Mouse (Mus musculus): ENCODE results near the gene Lif.

Gene Lif

GRCm38 (mm10) chr11:4297753-4298152, 40.4 kb downstream of the Lif start:
- no peak for DNase-seq (ENCODE audit: low read depth, low spot score)

- peak; percentile 60 for DNase-seq (ENCODE audit: low read depth, low spot score)
These were observed 41.3 kb downstream of the Lif start for GRCm38 (mm10) chr11:4298615-4299014.

- peak; percentile 86 for DNase-seq (ENCODE audit: low read depth, low spot score)
These were observed 41.8 kb downstream of the Lif start for GRCm38 (mm10) chr11:4299191-4299590.

DNA sequence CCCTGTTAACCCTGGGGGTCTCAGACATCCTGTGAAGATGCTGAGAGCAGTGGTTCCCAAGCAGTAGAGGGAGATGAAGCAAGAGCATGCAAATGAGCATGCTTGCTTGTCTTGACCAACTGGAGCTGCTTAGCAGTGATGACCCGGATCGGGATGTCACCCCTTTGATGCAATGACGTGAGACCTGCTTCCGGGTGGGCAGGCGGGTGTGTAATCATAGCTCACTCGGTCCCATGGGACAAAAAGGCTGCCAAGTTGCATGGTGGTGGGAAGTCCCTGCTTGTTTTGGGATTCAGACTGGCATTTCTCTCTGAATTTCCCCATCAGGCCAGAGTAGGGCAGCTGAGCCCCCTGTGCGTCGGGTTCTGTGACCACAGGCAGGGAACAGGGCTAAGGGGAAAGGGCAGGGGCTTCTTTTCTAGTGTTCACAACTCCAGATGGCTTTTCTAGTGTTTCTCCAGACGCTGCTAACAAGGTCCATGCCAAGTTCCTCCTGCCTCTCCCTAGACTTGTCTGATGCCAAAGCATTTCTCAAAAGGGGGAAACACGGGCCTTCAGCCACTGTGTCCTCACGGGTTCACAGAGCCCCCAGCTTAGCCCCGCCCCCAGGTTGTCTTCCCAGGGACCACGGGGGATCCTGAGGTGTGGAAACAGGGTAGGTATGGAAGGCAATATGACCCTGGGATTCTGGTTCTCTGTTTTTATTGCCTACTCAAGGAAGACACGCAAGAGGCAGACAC, 42.5 kb downstream of the Lif start:
- no peak for DNase-seq (ENCODE audit: low read depth, low spot score)

- DNase-seq (ENCODE audit: low read depth, low spot score) = no peak
These were observed 43.3 kb downstream of the Lif start for GRCm38 (mm10) chr11:4300683-4301082.

- peak; percentile 97 for DNase-seq (ENCODE audit: low read depth, low spot score)
These were observed 45.1 kb downstream of the Lif start for GRCm38 (mm10) chr11:4302363-4302913.

GRCm38 (mm10) chr11:4303033-4303432, 45.7 kb downstream of the Lif start:
- DNase-seq (ENCODE audit: low read depth, low spot score) = peak; percentile 49

GRCm38 (mm10) chr11:4304203-4304602, 46.8 kb downstream of the Lif start:
- no peak for DNase-seq (ENCODE audit: low read depth, low spot score)

- no peak for DNase-seq (ENCODE audit: low read depth, low spot score)
These were observed 47.7 kb downstream of the Lif start for GRCm38 (mm10) chr11:4305090-4305489.

DNA sequence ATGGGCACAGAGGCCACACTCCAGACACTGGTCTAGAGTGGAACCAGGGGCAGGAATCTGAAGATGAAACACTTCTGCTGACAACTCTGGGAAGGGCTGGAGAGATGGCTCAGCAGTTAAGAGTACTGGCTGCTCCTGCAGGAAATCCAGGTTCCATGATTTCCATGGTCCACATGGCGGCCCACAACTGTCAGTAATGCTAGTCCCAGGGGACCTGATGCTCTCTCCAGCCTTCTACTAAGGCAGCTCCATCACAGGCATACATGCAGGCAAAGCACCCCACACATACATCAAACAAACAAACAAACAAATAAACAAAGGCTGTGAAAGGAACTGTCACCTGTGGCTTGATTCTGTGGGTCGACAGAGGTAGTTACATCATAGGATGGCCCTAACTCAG, 48.7 kb downstream of the Lif start:
- peak; percentile 29 for DNase-seq (ENCODE audit: low read depth, low spot score)

DNA sequence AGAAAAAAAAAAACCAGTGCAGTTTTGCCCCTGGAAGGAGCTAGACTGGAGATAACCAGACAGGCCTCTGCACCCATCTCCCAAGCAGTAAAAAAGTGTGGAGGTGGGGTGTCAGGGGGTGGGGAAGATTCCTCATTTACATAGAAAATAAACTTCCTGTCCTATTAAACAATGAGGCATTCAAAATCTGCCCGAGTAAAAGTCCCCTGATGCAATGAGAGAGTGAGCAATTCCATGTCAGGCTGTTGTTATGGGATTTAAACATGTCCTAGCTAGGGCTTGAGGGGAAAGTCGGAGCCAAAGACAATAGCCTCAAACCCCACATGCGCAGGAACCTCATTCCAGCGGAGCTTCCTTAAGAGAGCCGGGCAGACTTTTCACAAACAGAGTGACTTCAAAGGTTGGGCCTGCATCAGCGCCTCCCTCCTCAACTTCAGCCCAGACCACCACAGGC, 50.7 kb downstream of the Lif start:
- peak; percentile 43 for DNase-seq (ENCODE audit: low read depth, low spot score)

GRCm38 (mm10) chr11:4308514-4309450, 51.4 kb downstream of the Lif start:
- peak; percentile 35 for DNase-seq (ENCODE audit: low read depth, low spot score)

GRCm38 (mm10) chr11:4309613-4310012, 52.3 kb downstream of the Lif start:
- no peak for DNase-seq (ENCODE audit: low read depth, low spot score)

GRCm38 (mm10) chr11:4310324-4310723, 53.0 kb downstream of the Lif start:
- no peak for DNase-seq (ENCODE audit: low read depth, low spot score)

GRCm38 (mm10) chr11:4312180-4312579, 54.8 kb downstream of the Lif start:
- DNase-seq (ENCODE audit: low read depth, low spot score) = no peak

DNA sequence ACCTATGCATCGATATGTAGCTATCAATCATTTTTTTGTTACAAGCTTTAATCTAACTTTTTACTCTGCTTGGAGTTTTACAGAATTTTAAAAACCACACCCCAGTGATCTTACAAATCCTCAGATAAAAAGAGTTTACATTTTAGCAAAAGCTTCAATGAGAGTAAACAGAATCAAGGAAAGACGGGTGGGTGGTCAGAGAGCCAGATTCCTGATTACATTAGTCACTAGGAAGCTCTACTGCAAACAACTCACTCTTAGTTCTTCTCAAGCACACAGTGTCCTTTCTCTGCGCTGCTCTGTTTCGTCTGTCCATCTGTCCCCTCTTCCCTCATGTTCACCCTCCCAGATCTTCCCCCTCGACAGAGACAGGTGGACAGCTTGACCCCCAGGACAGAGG, 59.9 kb downstream of the Lif start:
- DNase-seq (ENCODE audit: low read depth, low spot score) = no peak

DNA sequence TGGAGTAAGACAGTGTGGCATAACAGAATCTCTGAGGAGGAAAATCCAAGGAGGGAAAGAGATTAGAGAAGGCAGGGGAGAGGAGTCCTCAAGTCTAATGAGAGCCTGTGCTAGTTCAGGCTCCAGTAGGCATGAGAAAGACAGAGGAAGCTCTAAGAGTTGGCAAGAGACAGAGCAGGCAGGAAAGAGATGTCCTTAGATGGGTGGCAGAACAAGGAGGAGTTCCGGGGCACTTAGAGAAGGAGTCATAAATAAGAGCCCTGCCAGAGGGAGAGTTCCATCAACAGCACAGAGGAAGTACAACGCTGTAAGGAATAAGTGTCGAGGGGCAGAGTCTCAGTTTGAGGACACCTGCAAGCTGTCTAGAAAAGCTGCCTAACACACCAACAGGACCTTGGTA, 60.7 kb downstream of the Lif start:
- no peak for DNase-seq (ENCODE audit: low read depth, low spot score)

DNA sequence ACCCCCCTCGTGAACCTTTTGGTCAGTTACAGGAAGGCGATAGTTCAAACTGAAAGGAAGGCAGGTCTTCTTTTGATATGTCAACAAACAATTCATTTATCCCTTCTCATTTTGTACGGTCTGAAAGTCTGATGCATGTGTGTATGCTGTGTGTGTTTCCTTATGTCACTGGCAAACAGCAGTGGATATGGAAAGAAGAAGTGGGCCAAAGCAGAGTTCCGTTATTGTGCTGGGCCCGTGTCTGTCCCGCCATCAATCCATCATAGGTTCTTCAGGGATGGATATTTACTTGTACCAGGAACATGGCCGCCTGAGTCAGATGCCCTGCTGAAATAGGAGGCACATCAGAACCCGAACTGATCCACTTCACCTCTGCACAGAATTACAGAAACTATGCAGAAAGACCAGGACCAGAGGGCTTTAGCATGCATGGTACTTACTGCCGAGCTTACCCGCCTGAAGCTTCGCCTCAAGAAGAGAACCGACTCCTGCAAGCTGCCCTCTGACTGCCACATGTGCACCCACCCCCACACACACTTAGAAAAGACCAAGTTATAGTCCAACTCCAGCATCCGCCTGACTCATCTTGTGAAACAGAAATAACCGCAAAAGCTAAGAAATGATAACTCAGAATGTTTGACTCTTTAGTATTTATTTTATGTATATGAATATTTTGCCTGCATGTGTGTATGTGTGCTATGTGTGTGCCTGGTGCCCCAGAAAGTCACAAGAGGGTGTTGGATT, 62.0 kb downstream of the Lif start:
- DNase-seq (ENCODE audit: low read depth, low spot score) = no peak

GRCm38 (mm10) chr11:4320876-4321275, 63.5 kb downstream of the Lif start:
- DNase-seq (ENCODE audit: low read depth, low spot score) = no peak

Data from ZHBTc4 (cell line).